Mouse (Mus musculus) thymus, postnatal 14 days (tissue): Measurements from ENCODE around the gene Epsti1.

ENCODE experiments used
- DNase-seq: peaks from one replicate; pipeline ENCODE4 v3.0.0; 2021

Epsti1 gene

DNA sequence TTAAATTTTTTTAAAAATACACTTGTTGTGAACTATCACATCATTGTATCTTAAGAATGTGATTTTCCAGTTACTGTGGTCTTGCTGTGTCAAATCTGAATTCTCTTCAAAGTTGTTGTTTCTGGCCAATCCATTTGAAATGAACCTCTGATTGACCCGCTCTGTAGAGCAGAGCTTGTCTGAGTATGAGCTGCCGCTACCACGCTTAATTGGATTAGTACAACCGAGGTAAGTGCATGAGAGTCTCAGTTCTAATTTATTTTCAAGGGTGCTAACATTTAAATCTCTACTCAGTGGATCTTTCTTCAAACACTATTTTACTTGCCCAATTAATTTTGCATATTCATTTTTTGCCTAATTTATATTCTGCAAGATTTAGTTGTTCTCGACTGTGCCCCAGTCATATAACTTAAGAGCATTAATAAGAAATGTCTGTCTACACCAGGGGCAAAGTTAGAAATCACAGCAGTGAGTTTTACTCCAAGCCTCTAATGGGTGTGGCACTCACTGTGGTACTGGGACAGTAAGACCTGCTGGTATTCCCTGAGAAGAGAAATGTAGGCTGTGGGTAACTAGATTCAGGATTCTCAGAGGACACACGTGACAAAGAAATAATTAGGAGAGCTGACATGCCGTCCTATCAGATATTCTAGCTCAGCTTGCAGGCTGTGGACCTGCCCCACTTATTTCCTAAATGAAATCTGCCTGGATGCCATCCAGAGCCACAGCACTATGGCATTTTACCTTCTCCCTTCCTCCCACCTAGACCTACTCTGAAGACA is 111.7 kb downstream of the Epsti1 start:
- DNase-seq, result no peak

GRCm38 (mm10) chr14:78016398-78016797 is 112.4 kb downstream of the Epsti1 start:
- no peak for DNase-seq

DNA sequence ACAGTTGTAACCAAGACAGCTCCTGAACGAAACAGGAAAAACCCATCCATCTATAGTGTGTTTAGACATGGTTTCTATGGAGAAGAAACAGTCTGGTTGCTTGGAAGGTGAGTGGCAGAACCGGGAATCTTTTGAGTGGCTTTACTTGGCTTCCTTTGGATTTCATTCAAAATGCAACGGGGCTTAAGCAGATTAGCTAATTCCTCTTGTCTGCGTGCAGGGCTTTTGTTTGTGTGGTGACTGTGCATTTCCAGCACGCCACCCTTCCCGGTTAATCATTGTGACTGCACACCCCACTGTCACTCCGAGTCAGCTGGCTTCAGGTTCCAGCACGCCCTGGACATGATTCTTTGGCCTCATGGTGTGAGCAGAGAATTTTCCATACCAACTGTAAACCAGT is 115.9 kb downstream of the Epsti1 start:
- no peak for DNase-seq

GRCm38 (mm10) chr14:78038876-78039275 is 134.8 kb downstream of the Epsti1 start:
- DNase-seq, result no peak

DNA sequence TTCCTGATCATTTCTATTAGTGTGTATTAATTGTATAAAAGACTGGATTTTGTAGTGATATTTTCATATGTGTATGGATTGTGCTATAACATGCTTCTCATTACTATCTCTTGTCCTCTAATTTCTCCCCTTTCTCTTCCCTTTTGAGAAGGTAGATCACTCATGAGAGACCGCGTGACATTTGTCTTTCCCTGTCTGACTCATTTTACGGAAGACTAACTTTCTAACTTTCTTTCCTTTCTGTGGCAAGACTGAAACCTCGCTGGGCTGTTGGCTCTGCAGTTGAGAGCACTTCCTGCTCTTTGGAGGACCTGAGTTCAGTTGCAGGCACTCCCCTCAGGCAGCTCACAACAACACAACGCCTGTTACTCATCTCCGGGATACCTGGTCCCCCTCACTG is 136.6 kb downstream of the Epsti1 start:
- DNase-seq, result no peak

DNA sequence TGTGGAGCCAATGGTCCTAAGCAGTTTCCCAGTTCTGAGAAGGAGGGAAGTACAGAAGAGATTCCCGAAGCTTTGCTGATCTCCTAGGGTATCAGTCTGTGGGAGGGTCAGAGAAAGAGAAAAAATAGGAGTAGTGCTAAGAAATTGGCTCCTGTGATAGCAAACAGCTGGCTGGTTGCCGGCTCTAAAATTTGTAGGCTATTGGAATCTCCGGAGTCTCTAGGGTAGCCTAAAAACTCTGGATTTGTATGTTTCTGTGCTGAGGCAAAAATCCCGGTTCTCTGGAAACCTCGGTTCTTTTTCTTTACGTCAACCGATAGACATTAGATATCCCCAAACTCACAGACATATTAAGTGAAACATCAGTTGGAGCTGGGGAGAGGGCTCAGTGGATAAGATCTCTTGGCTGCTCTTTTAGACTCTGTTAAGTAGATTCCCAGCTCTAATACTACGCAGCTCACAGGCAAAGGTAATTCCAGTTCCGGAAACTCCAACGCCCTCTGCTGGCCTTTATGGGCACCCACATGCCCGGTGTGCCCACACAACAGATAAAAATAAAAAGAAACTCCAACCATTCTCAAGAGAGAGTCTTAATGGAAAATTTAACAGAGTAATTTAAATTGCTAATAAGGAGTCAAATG is 138.0 kb downstream of the Epsti1 start:
- no peak for DNase-seq

GRCm38 (mm10) chr14:78043079-78043478 is 139.0 kb downstream of the Epsti1 start:
- DNase-seq, result no peak

DNA sequence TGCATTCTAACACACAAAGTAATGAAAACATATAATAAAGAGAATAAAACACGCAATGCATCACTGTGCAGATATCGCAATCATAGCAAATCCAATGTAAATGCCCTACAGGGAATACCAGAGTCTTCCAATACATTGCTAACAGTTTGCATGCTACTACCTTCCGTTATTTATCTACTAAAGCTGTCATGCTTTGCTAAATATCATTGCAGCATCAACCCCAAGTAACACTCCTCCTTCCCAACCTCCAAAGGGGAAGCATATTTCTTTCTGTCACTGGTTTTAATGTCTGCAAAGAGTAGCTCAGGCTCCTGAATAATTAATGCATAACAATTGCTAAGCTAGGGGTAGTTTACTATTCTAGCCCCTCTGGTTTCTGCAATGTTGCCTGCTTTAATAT is 144.2 kb downstream of the Epsti1 start:
- no peak for DNase-seq

DNA sequence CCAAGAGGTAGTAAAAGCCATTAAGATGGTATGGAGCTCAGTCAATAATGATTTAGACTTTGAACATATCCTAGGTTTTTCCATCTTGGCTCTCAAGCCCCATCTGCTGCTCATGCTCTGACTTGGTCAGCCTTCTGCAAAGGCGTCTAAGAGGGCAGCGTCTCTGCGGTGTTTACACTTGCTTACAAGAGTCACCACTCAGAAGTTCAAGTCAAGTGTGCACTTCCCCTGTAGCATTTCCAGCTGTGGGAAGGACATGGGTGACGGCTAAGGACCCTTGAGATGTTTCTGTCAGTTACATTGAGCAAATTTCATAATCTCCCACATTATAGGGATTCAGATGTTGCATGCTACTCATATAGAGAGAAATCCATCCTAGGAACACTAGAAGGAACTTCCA is 144.6 kb downstream of the Epsti1 start:
- no peak for DNase-seq
